Mouse (Mus musculus) erythroblast, embryonic 14.5 days (primary cell): ENCODE data around the gene Ddi1.

ENCODE experiments used
- GATA1 ChIP-seq: IDR thresholded peaks from 2 replicates; pipeline ENCODE4 v1.6.1; 2012; ENCODE audit warnings: low read length, inconsistent platforms, mixed read lengths
- TAL1 ChIP-seq: IDR thresholded peaks from 3 replicates; pipeline ENCODE4 v1.6.1; 2012; ENCODE audit warnings: low read length, inconsistent platforms, mixed read lengths

GRCm38 (mm10) chr9:6277526-6277925 is 7.9 kb upstream of the Ddi1 start:
- no peak for TF ChIP-seq GATA1
- TF ChIP-seq TAL1, result no peak
